Mouse (Mus musculus): ENCODE results near the gene Calhm3. TPM values are rescaled to one million over a fixed set of nuclear protein-coding genes. Genes with fewer than 3 reads are reported as not detected.
A peak's percentile ranks its signal among the peaks of the same experiment; 100 is the strongest.

Gene Calhm3
- total RNA-seq, 2 experiments from 2014 or later, result not detected

- intact Hi-C loops (cut with DNase I), result no loop called here
- DNase-seq, result no peak
Observed at GRCm38 (mm10) chr19:47128835-47129234, 28.7 kb downstream of the Calhm3 start.

GRCm38 (mm10) chr19:47128164-47128563 lies 29.4 kb downstream of the Calhm3 start:
- intact Hi-C loops (cut with DNase I), result no loop called here
- DNase-seq, result no peak

- DNase-seq, result peak; percentile 39
- intact Hi-C loops (cut with DNase I), result loop anchor here (5.0 kb wide), 1 partner anchor 44 kb away; no protein-coding TSS in a partner anchor
Observed at GRCm38 (mm10) chr19:47122802-47123201, 34.8 kb downstream of the Calhm3 start.

GRCm38 (mm10) chr19:47121054-47121453 lies 36.5 kb downstream of the Calhm3 start:
- intact Hi-C loops (cut with DNase I), result loop anchor here (5.0 kb wide), 1 partner anchor 46 kb away; no protein-coding TSS in a partner anchor
- no peak for DNase-seq

GRCm38 (mm10) chr19:47118634-47119033 lies 38.9 kb downstream of the Calhm3 start:
- intact Hi-C loops (cut with DNase I), result no loop called here
- DNase-seq, result no peak

- DNase-seq, result no peak
- intact Hi-C loops (cut with DNase I), result no loop called here
Observed at GRCm38 (mm10) chr19:47104641-47105271, 52.8 kb downstream of the Calhm3 start.

Other genes starting within 250 kb of the Calhm3 start
- 100 to 1,000 TPM; 246 to 250 TPM for gene Ina, start 143.1 kb downstream of the Calhm3 start, total RNA-seq (2021)
- gene Nt5c2, start 142.6 kb downstream of the Calhm3 start, total RNA-seq (2021), result 10 to 100 TPM; 84.0 to 93.6 TPM
- gene Pcgf6, start 106.9 kb downstream of the Calhm3 start, total RNA-seq (2021), result 10 to 100 TPM; 25.0 to 26.1 TPM
- gene Taf5, start 90.0 kb downstream of the Calhm3 start, total RNA-seq (2021), result 1 to 10 TPM; 7.8 to 8.6 TPM
- gene Usmg5, start 67.1 kb downstream of the Calhm3 start, total RNA-seq (2021), result 100 to 1,000 TPM; 610 to 660 TPM
- gene Pdcd11, start 67.0 kb downstream of the Calhm3 start, total RNA-seq (2021), result 10 to 100 TPM; 20.7 to 21.1 TPM
- 1 to 10 TPM; 1.2 to 2.2 TPM for gene Calhm2, start 19.5 kb downstream of the Calhm3 start, total RNA-seq (2021)
- gene Calhm1, start 13.5 kb downstream of the Calhm3 start, total RNA-seq (2021), result not detected
- 10 to 100 TPM; 42.6 to 54.8 TPM for gene Neurl1a, start 21.1 kb upstream of the Calhm3 start, total RNA-seq (2021)

Data from left cerebral cortex, postnatal 4 days (tissue).